Mouse (Mus musculus) heart, adult 2 months (tissue): ENCODE data around the gene 4933424G06Rik. TPM values are rescaled to one million over a fixed set of nuclear protein-coding genes. Genes with fewer than 3 reads are reported as not detected.

Experiments used
- DNase-seq, 2 experiments: peaks; one replicate each; pipeline ENCODE4 v3.0.0; 2021
- H3K27ac ChIP-seq: fragments of 200-600 bp; 2 replicates; pipeline ENCODE4 v1.8.1; 2022
- H3K27me3 ChIP-seq: fragments of 200-500 bp; 2 replicates; pipeline ENCODE4 v1.6.1; 2012; ENCODE audit warnings: mild to moderate bottlenecking, low read length, inconsistent platforms, mixed read lengths; ENCODE audit not compliant: control insufficient read depth, insufficient read depth
- H3K36me3 ChIP-seq: fragments of 200-500 bp; 2 replicates; pipeline ENCODE4 v1.6.1; 2012; ENCODE audit warnings: low read length, inconsistent platforms; ENCODE audit not compliant: control insufficient read depth, insufficient read depth
- H3K4me1 ChIP-seq: fragments of 200-500 bp; 2 replicates; pipeline ENCODE4 v1.6.1; 2011; ENCODE audit warnings: low read length; ENCODE audit not compliant: control insufficient read depth, insufficient read depth
- H3K4me3 ChIP-seq: fragments of 200-600 bp; 2 replicates; pipeline ENCODE4 v1.8.1; 2022
- H3K79me2 ChIP-seq: fragments of 200-500 bp; replicated peaks from 2 replicates; pipeline ENCODE4 v1.6.1; 2012; ENCODE audit warnings: mild to moderate bottlenecking, inconsistent platforms, low read length, moderate library complexity, mixed read lengths; ENCODE audit not compliant: control insufficient read depth, insufficient read depth
- H3K9ac ChIP-seq: fragments of 200-500 bp; 2 replicates; pipeline ENCODE4 v1.6.1; 2012; ENCODE audit warnings: low read depth, mild to moderate bottlenecking, control low read depth, inconsistent platforms, low read length, mixed read lengths
- CTCF ChIP-seq: fragments of 200-600 bp; IDR thresholded peaks from 2 replicates; pipeline ENCODE4 v1.8.1; 2022; ENCODE audit warnings: antibody characterized with exemption, mild to moderate bottlenecking, moderate library complexity
- EP300 ChIP-seq: fragments of 200-500 bp; IDR thresholded peaks from 2 replicates; pipeline ENCODE4 v1.6.1; 2011; ENCODE audit warnings: low read depth, low read length, control low read depth; ENCODE audit not compliant: insufficient read depth
- POLR2A ChIP-seq: fragments of 200-500 bp; IDR thresholded peaks from 2 replicates; pipeline ENCODE4 v1.6.1; 2011; ENCODE audit warnings: mild to moderate bottlenecking, low read depth, low read length, control low read depth; ENCODE audit not compliant: insufficient read depth
- WGBS: fragments of 180-500 bp; shearing (Covaris S2); methylation state at CpG from one replicate; pipeline ENCODE4 v1.1.7; 2018; 5-methylcytosine and 5-hydroxymethylcytosine counted together
- intact Hi-C: fragments of 180-260 bp; cut with DNase I; formaldehyde crosslinking; loops from one replicate; pipeline ENCODE4 v1.15.1; 2025
- polyA plus RNA-seq: library from polyadenylated mRNA; depleted of rRNA; stranded (reverse); fragments of >200 nt; gene quantifications from 2 replicates; pipeline ENCODE4 v1.2.3, GENCODE M21; 2012
- total RNA-seq, 2 experiments: library from RNA; stranded (reverse); gene quantifications; 2 replicates each; pipeline ENCODE4 v1.2.3; 2021

Gene 4933424G06Rik
- total and polyA plus RNA-seq, 3 experiments = not detected

DNA sequence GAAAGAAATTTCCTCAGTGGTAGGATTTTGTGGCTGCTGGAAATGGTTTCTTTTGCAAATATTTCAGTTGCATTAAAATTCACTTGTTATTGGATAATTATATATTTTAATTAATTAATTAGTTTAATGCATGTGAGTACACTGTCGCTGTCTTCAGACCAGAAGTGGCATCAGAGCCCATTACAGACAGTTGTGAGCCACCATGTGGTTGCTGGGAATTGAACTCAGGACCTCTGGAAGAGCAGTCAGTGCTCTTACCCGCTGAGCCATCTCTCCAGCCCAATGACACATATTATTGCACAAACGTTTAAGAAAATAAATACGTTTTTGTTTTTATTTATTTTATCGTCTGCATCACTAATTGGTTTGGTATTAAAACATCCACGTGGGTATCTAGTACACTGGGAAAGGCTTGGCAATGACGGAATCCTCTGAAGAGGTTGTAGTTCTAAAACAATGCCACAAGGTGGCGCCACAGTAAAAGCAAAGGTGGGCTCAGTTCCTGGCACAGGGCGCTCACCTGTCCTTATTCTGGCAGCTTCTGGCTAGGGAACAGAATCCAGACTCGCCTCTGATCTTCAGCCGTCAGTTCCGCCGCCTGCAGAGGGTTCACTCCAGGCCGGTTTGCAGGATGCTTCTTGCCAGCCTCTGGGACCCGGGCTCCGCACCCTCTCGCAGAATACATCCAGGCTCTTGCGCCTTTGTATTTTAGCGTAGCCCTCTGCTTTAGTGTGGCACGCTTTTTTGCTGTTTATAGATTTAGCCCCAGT lies 74.6 kb downstream of the 4933424G06Rik start:
- TF ChIP-seq EP300 (peak; percentile 71; the same call in 1 of the 2 replicates), CTCF (peak; percentile 90), POLR2A (no peak)

DNA sequence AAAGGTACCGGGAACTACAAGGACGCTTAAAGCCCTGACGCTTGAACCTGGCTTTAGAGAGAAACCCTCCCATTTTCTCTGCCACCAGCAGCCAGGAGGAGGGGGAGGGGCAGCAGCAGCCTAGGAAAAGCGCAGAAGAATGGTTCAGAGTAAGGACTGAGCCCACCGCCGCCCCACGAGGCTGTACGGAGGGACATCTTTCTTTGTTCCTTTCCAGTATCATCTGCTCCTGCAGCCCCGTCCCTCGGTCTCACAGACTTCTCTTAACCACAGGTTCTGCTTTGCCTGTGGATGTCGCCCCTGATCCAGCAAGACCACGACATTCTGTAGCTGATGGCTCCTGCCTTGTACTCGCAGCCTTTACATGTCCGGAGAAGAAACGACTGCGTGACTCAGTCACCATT lies 75.3 kb downstream of the 4933424G06Rik start:
- intact Hi-C loops = no loop called here
- Histone ChIP-seq H3K4me1 (no peaks in the 10 kb centered on the region), H3K27me3 (no peaks in the 10 kb centered on the region), H3K4me3 (peak overlapping the region; percentile 30), H3K36me3 (no peaks in the 10 kb centered on the region), H3K9ac (peak overlapping the region; percentile 19; the same call in 1 of the 2 replicates), H3K27ac (no peak overlapping the region), H3K79me2 (no peaks in the 10 kb centered on the region)
- DNase-seq = no peak
- TF ChIP-seq POLR2A (no peak), EP300 (no peak), CTCF (no peak)
- WGBS = 3% methylated on average over 16 of the region's 16 CpGs

More for the DNA sequence above, 74.6 kb downstream of the 4933424G06Rik start:
- 2% methylated on average over 20 of the region's 20 CpGs for WGBS
- no peaks in the 10 kb centered on the region for H3K4me1 ChIP-seq
- H3K9ac ChIP-seq = no peak overlapping the region
- no peaks in the 10 kb centered on the region for H3K27me3 ChIP-seq
- peak overlapping the region; percentile 30 for H3K4me3 ChIP-seq
- H3K79me2 ChIP-seq = no peaks in the 10 kb centered on the region
- peak; percentile 65 to 79 for DNase-seq
- H3K36me3 ChIP-seq = no peaks in the 10 kb centered on the region
- intact Hi-C loops = loop anchor here (1.0 to 5.0 kb wide), 3 partner anchors 408 to 618 kb away; no protein-coding TSS in a partner anchor
- H3K27ac ChIP-seq = no peak overlapping the region

GRCm38 (mm10) chr1:36786377-36786776 lies 76.4 kb downstream of the 4933424G06Rik start:
- Histone ChIP-seq H3K27ac (no peak overlapping the region), H3K4me1 (no peaks in the 10 kb centered on the region), H3K27me3 (no peaks in the 10 kb centered on the region), H3K9ac (no peak overlapping the region), H3K4me3 (no peak overlapping the region), H3K36me3 (no peaks in the 10 kb centered on the region), H3K79me2 (no peaks in the 10 kb centered on the region)
- WGBS = 91% methylated on average over 7 of the region's 7 CpGs
- TF ChIP-seq CTCF (peak; percentile 36), EP300 (no peak), POLR2A (no peak)
- no peak for DNase-seq
- intact Hi-C loops = no loop called here

DNA sequence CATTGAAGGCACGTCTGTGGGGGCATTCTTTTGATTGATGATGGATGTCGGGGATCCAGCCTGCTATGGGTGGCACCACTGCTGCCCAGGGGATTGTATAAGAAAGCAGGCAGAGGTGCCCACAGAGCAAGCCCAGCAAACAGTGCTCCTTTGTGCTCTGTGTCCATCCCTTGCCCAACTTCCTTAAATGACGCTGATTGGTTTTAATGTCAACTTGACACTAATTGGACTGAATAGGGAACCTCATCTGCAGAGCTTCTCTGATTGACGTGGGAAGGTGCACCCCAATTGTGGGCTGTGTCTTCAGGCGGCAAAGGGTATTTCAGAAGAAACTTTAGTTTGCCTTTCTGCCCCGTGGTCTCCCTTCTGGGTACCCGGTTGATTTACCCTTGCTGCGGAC lies 79.5 kb downstream of the 4933424G06Rik start:
- intact Hi-C loops = no loop called here
- H3K4me1 ChIP-seq = no peaks in the 10 kb centered on the region
- no peak for TF ChIP-seq EP300
- no peak for DNase-seq
- no peaks in the 10 kb centered on the region for H3K27me3 ChIP-seq
- H3K27ac ChIP-seq = no peak overlapping the region
- no peak overlapping the region for H3K4me3 ChIP-seq
- H3K79me2 ChIP-seq = no peaks in the 10 kb centered on the region
- WGBS = 78% methylated on average over 8 of the region's 8 CpGs
- no peaks in the 10 kb centered on the region for H3K36me3 ChIP-seq
- no peak overlapping the region for H3K9ac ChIP-seq

GRCm38 (mm10) chr1:36796711-36797110 lies 86.8 kb downstream of the 4933424G06Rik start:
- Histone ChIP-seq H3K27me3 (no peaks in the 10 kb centered on the region), H3K36me3 (no peaks in the 10 kb centered on the region), H3K79me2 (no peaks in the 10 kb centered on the region), H3K4me1 (no peaks in the 10 kb centered on the region), H3K27ac (no peak overlapping the region), H3K9ac (no peak overlapping the region), H3K4me3 (no peak overlapping the region)
- no peak for DNase-seq
- TF ChIP-seq POLR2A (no peak), EP300 (no peak), CTCF (no peak)
- intact Hi-C loops = no loop called here
- WGBS = 82% methylated on average over 7 of the region's 7 CpGs

DNA sequence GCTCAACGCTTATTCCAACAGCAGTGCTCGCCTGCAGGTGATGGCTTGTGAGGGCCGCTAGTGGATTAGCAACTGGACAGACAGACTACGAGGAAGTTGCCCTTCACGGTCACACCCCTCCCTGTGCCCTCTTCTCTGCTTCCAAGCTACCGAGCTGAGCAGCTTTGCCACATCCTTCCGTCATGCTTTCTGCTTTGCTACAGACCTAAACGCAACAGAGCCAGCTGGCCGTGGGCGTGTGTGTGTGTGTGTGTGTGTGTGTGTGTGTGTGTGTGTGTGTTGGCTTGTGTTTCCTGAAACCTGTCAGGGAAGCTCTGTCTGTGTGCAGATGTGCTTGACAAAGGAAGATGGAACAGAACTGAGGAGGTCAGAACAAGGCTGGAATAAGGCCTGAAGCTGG lies 87.5 kb downstream of the 4933424G06Rik start:
- H3K36me3 ChIP-seq = no peaks in the 10 kb centered on the region
- no peak overlapping the region for H3K4me3 ChIP-seq
- no peak overlapping the region for H3K9ac ChIP-seq
- WGBS = 66% methylated on average over 10 of the region's 10 CpGs
- no peaks in the 10 kb centered on the region for H3K27me3 ChIP-seq
- no peaks in the 10 kb centered on the region for H3K79me2 ChIP-seq
- no peak overlapping the region for H3K27ac ChIP-seq
- H3K4me1 ChIP-seq = no peaks in the 10 kb centered on the region
- no peak for DNase-seq
- TF ChIP-seq POLR2A (no peak), EP300 (no peak), CTCF (no peak)
- intact Hi-C loops = no loop called here
